Mouse (Mus musculus) lung, postnatal 36 days (tissue): ENCODE measurements around the gene Gm44502.

Experiments
- DNase-seq: peaks from one replicate; pipeline ENCODE4 v3.0.0; 2022; ENCODE audit warnings: mixed read lengths

The Gm44502 gene

DNA sequence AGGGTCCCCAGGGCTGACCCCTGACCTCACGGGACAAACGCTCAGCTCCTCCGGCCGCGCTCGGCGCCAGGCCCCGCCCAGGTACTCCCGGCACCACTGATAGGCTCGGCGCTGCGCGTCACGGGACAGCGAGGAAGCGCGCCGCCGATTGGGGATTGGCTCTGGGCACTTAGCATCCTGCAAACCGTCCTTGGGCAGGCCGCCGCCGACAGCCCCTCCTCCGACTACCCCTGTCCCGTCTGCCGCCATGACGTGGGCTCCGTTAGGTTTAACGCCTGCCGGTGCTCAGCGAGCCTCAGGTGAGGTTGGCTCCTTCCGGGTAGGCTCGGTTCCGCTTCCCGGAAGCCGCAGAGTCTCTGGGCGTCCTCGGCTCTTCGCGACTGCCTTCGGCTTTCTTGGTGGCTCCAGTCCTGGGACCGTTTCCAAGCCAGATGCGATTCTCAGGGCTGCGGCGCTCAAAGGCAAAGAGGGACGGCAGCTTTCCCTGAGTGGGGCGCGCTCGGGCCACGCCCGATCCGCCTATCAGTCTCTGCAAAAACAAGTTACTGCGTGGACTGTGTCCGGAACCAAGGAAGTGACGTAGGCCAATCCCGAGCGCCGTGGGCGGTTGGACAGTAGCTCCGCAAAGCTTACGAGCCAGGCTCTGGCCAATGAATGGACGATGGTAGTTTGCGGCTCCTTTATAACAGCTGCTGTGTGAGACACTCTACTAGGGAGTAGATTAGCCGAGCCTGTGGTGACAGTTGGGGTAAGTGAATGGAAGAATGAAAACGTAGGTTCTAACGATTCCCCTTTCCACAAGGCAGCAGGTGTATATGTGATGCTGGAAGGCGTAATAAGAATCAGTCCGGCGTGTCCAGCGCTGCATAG is at the start of gene Gm44502, which contains the start of the genes C730034F03Rik and Chkb:
Gene Gm44502, minus strand, starts transcription at position 345 of the 870 bp plus-strand sequence.
Gene C730034F03Rik, plus strand, starts transcription at position 238 of the 870 bp plus-strand sequence.
Gene Chkb, minus strand, starts transcription at position 557 of the 870 bp plus-strand sequence.
- DNase-seq: peak; percentile 96

DNA sequence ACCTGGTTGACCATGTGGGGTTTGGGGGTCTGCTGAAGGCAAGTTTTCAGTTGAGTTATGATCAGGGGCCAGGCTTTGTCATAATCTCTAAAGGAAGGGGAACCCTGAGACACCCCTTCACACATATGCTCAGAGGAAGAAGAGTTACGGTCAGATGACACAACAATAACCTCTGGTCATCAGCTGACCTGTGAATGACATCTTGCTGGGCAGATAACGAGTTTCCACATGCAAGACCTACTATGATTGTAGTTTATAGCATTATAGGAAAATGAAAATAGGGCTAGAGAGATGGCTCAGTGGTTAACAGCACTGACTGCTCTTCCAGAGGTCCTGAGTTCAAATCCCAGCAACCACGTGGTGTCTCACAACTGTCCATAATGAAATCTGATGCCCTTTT is 49.1 kb upstream of the Gm44502 start:
- no peak for DNase-seq

DNA sequence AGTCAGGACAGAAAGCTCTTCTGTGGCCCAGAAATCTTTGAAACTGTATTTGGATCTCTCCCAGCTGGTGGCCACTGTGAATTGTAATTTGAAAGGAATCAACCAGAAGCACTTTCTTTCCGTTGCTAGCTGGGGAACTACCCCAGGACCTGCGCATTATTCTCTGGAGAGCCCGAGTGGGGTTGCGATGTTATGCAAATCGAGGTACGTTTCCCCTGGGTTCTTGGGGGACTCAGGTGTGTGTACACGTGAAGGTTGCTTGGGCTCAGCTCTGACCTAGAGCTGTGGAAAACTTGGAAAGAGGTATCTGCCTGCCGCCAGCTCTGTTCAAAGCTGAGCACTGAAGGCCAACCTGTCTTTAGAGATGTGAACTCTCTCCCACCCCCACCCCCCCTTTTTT is 48.3 kb upstream of the Gm44502 start:
- no peak for DNase-seq

DNA sequence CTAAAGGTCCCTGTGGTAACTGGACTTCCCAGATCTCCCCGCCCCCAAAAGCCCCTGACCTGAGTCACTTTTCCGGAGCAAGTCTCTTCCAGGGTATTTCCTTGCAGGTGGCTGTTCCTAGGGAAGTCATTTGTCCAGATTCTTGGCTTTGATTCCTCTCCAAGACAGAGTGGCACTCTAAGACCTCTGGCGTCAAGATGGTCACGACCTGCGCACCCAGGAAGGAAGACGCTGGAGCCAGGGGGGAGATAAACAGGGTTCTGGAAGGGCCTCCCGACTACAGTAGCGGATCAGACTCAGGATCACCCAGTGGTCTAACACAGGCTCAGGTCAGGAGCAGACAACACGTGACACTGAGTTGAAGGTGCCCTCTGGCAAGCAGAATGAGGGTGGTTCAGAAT is 47.6 kb upstream of the Gm44502 start, which contains the start of gene Arsa:
Gene Arsa, minus strand, starts transcription at position 335 of the 401 bp plus-strand sequence.
- peak; percentile 48 for DNase-seq

DNA sequence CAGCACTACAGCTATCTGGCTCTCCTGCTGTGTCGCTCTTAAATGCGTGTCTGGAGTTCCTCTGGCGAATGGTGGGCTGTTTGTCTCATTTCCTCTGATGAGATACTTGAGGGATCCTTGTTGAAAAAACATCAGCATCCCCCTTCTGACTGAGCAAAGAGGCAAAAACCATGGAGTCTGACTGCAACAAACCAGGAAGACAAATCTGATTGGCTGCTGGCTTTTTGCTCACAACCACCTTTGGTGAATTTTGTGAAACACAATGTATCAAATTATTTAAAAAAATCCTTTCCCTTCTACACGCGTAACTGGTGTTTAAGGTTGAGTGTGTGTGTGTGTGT is 46.9 kb upstream of the Gm44502 start:
- DNase-seq: no peak

DNA sequence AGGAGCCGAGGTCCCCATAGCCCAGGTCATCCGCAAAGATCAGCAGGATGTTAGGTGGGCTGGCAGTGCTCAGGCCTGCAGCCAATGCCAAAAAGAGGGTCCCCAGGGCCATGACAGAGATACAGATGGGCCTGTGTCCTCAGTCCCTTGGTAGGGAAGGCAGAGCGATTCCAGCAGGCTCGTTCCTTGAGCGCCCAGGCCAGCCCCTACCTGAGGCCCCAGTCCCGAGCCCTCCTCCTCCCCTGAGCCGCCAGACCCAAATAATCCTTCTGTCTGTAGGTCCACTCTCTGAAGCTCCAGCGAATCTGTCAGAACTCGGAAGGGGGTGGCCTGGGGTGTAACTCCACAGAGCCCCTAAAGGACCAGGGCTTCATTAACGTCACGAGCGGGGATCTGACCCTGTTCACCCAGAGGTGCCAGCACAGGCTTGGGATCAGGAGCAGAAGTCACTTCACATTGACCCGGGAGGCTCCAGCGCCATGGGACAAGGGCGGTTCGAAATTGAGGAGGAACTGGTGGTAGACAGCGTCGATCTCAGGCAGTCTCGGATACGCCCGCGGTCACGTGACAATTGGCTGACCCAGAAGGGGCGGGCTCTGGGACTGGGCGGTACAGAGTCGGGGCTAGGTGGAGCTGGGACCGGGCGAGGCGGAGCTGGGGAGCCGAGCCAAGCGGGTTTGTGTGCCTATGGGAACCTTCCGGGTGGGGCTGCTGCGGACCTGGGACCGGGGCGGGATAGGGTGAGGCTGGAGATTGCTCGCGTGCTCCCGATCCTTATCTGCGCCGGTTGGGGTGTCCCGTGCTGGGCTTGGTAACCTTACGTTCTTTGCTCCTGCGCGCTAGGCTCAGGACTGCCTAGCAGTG is 46.3 kb upstream of the Gm44502 start:
- peak; percentile 98 for DNase-seq

DNA sequence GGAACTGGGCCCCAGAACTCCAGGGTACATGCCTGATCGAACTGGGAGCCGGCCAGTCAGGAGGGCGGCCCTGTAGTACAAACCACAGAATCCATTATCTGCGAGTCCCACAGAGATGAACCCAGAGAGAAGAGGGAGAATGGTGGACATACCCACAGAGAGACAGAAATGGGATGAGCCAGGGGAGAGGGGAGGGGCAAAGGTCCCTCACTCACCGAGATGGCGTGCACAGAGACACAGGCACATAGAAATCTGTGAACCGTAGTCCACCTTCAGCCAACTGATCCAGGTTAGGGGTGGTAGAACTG is 45.8 kb upstream of the Gm44502 start:
- DNase-seq: no peak

DNA sequence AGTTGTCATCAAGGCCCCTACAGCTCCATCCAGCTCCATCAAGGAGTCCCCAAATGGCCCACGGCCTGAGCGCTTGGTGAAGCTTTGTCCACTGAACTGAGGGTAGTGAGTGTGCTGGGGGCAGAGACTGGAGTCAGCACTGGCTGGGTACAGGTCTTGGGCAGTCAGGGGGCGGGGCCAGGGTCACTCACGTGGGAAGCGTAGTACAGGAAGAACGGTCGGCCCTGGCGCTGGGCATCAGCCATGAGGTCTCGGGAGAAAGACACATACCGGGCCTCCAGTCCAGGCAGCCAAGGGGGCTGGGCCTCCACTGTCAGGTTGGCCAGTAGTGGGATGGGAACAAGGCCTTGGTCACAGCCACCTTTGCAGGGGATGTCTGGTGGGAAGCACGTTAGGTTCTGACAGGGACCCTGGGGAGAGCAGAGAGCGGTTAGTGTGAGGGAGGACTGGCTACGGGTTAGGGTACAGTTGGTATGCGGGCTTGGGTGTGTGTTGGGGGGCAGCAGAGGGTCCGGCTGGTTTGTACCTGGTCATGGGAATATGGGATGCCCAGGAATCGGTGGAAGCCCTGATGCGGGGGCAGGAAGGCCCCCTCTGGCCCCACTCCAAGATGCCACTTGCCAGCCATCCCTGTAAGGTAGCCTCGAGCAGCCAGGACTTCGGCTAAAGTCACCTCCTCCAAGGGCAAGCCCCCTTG is 45.2 kb upstream of the Gm44502 start:
- DNase-seq: no peak

DNA sequence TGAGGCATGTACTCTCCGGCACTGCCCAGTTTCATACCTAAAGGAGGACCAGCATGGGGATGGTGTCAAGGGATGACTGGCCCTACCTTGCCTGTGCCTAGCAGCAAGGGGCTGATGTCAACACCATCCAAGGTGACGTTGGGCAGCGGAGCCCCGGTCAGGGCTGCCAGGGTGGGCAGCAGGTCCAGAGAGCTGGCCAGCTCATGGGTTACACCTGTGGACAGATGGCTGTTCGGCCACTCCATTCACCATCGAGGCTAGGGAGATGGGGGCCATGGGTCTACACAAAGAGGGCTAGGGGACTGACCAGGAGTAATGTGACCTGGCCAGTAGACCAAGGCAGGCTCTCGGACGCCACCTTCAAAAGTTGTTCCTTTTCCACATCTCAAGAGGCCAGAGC is 44.4 kb upstream of the Gm44502 start:
- no peak for DNase-seq

DNA sequence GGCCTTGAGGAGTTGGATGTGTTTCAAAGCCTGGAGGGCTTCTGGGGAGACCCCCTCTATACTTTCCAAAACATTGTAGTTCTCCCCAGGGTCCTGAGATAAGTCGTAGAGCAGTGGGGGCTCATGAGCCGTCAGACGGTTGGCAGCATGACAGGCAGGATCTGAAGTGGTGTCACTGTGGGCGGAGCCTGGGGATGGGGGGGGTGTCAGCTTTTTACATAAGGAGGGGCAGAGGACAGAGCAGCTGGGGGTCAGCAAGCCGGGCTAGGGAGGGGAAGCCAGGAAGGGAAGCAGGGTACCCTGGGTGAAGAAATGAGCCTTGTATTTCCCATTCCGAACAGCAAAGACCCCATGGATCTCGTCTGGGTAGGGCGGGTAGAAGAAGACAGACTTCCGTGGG is 43.9 kb upstream of the Gm44502 start:
- no peak for DNase-seq

DNA sequence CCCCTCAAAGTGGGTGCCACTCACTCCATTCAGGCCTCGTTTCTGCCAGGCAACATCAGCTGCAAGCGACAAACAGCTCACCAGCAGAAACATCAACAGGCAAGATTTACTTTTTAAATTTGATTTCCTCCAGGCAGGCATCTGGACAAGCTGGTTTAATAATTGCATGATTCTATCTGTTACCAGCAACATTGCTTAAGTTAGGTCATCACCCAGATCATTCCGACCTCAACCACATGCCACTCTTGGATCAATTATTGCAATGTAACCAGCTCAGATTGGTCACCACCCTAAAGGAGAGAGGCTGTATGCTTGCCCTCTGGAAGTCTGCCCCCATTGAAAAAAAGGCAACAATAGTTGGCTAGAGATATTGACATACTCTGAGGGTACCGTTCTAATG is 42.0 kb upstream of the Gm44502 start:
- no peak for DNase-seq

DNA sequence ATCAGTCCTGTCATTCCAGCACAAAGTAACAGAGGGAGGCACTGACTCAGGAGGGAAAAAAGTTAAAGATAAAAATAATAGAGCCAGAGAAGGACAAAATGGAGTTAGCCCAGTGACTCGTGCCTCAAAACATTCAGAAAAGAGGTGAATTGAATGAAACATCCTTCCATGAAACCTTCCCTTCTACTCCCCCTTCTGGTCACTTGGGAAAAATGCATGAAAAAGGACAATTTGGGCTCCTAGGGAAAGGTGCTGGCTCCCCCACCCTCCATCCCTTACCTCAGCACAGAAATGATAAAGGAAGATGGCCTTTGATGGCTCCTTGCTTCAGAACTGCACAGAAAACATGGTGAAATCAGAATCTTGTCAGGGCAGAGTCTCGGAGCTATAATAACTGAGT is 39.1 kb upstream of the Gm44502 start:
- DNase-seq: no peak

DNA sequence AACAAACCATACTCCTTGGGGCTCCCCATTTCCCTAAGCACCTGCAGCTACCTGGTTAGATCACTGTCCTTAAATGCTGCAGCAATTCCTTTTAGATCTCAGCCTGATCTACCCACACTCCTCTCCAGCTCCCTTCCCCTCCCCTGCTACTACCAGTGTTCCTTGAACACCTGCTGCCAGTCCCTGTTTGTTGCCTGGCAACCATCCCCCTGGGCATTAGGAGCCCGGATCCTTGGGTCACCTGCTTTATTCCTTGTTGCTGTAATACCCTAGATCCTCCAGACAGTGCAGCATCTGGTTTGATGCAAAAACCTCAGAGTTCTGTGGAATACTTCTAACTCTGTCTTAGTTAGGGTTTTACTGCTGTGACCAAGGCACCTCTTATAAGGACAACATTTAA is 35.6 kb upstream of the Gm44502 start:
- no peak for DNase-seq

DNA sequence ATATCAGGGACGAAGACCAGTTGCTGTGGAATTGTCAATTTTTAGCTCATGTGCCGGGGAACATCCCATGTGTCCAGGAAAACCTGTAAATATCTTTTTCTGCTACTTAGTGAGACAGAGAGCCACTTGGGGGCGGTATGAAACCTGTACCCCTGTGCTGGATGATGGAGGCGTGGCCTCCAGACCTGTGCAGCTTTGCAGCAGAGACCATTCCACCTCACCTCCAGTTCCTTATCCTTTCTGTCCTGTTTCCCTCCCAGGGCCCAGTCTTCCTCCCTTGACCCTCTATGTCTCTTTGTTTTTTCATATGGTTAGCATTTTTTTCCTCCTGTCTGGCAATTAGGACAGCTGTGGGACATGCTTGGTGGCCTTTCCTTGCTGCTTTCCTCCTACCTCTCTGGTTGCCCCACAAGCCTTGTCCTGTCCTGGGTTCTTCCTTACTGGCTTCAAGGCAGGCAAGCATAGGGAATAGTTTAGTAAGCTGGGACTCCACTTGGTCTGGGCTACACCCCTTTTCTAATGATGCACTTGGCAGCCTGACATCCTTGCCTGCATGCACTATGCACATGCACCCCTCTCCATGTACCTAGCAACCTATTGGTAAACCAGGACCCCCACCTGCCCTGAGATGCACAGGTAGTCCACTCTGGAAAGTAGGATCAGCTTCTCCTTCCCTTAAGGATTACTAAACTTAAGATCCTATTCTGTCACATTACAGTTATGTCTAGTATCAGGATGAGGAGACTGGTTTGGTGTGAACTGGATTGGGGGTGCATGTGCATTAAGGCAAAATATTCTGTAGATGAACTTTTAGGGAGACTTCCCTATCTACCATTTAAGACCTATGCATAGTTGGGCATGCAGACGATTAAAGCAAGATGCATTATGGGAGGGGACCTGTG is 34.1 kb upstream of the Gm44502 start:
- peak; percentile 57 for DNase-seq

DNA sequence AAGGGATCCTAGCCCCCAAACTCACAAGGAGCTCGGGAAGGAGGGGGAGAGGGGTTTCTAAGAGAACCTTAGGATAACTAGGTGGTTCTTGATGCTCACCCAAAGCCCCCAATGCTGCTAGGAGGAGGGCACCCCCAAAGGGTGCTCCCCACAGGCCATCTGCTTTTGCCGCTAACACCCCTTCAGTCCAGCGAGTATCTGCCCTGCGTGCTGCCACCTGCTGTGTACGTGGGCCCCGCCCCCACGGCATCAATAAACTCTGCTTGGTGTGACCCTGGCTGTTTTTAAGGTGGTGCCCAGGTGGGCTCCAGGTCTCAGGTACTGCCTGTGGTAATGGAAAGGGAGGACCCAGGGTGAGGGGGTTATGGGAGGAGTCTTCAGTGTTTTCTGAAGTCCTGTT is 32.7 kb upstream of the Gm44502 start:
- no peak for DNase-seq

DNA sequence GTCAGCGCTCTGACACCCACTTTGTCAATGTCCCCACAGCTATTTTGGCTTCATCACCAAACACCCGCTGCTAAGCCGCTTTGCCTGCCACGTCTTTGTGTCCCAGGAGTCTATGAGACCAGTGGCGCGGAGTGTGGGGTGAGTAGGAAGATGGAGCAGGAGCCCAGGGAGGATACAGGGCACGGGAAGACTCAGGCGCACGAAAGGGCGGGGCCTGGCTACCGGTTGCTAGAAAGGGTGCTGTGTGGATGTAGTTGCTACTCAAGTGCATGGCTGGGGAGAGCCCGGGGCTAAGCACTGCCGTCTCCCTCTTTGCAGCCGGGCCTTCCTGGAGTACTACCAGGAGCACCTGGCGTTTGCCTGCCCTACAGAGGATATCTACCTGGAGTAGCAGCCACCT is 31.8 kb upstream of the Gm44502 start:
- no peak for DNase-seq

DNA sequence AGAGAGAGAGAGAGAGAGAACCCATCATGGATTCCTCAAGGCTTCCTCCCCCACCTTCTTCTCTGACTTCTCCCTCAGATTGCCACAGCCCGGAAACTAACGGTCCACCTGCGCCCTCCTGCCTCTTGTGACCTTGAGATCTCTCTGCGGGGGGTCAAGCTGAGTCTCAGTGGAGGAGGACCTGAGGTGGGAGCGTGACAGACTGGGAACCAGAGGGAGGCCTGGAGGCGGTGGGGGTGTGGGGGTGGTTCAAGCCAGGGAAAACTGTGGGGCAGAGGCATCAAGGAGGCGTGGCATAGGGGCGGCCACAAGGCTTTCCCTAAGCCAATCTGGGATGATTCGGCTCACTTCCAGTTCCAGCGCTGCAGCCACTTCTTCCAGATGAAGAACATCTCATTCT is 30.8 kb upstream of the Gm44502 start:
- DNase-seq: no peak

DNA sequence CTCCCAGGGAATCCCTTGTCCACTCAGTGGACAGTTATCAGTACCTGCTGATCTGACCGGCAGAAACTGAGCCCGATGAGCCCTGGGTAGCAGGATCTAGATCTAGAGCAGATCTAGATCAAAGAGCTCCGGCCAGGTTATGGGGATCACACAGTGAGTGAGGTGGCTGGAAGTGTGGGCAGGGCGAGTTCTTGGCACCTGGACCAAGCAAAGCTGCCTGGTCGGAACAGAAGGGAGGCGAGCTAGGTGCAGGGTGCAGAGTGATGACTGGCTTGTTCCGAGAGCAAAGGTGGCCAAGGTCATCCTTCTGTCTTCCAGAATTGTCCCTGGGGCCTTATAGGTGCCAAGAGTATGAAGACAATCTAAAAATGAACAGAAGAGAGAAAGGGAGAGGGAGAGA is 30.3 kb upstream of the Gm44502 start:
- no peak for DNase-seq

DNA sequence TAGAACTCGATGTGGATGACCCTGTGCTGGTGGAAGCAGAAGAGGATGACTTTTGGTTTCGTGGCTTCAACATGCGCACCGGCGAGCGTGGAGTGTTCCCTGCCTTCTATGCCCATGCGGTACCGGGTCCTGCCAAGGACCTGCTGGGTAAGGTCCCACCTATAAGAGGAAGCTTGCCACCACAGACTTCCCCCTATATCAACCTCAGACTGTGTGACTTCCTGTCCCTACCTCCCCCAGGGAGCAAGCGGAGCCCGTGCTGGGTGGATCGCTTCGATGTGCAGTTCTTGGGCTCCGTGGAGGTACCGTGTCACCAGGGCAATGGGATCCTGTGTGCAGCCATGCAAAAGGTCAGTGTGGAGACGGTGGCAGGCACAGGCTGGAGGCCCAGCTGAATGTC is 29.4 kb upstream of the Gm44502 start:
- DNase-seq: no peak

DNA sequence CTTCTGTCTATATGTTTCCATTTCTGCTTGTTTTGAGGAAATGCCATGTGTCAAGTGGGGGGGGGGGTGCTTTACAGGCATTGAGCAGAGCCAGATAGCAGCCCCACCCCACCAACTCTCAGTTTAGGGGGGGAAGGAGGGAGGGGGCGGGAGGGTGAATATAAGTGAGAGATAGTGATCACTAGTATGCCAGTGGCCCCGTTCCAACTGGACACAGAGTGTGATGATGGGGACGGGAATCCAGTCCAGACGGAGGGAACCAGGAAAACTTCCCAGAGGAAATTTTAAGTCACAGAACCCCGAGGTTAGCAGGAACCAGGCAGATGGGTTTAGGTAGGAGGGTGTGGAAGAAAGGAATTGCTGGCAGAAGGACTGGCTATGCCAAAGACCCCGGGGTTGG is 26.1 kb upstream of the Gm44502 start:
- no peak for DNase-seq

DNA sequence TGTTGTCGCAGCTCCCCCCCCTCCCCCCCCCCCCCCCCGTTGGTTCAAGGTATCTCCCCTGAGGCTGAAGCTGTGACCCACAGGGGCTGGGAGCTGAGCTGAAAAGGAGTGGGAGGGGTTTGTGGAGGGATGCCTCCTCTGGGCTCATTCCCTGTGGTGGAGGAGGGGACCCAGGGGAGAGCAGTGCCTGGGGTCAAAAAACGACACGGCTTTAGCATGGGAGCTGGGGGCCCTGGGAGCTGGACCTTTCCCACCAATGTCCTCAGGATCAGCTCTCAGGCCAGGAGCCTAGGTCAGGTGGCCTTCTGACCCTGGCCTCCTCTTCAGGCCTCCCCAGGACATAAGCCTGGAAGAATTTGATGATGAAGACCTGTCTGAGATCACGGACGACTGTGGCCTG is 25.4 kb upstream of the Gm44502 start:
- DNase-seq: no peak

DNA sequence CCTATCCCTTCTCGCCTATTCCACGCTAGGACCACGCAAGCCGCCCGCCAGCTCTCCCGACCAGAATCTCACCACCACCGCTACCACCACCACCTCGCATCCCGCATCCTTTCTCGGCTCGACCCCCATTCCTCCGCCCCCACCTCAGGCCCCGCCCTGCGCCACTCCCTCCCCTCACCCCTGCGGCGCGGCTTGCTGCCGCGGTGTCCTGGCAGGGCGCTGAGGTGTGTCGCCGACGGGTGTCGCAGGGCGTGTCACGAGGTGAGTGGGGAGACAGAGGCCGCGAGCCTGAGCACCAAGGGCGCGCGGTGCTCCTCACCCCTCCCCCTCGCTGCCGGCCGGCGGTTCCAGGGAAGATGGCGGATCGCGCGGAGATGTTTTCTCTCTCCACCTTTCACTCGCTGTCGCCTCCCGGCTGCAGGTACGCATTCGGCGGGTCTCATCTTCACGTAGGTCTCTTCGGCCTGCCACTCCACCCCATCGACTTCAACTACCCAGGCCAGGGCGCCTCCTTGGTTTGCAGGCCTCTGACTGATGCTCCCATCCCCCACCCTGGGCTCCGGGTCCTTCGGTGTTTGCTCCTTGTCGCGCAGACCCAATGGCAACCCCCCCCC is 24.5 kb upstream of the Gm44502 start, which contains the start of gene Mapk8ip2:
Gene Mapk8ip2, plus strand, starts transcription at position 49 of the 614 bp plus-strand sequence.
- no peak for DNase-seq
